Mouse (Mus musculus): ENCODE measurements around the gene C1qtnf6. TPM values are rescaled to one million over a fixed set of nuclear protein-coding genes. Genes with fewer than 3 reads are reported as not detected.

C1qtnf6 gene
- polyA plus RNA-seq, 1 experiment from 2014 or later, result 31.3 TPM

DNA sequence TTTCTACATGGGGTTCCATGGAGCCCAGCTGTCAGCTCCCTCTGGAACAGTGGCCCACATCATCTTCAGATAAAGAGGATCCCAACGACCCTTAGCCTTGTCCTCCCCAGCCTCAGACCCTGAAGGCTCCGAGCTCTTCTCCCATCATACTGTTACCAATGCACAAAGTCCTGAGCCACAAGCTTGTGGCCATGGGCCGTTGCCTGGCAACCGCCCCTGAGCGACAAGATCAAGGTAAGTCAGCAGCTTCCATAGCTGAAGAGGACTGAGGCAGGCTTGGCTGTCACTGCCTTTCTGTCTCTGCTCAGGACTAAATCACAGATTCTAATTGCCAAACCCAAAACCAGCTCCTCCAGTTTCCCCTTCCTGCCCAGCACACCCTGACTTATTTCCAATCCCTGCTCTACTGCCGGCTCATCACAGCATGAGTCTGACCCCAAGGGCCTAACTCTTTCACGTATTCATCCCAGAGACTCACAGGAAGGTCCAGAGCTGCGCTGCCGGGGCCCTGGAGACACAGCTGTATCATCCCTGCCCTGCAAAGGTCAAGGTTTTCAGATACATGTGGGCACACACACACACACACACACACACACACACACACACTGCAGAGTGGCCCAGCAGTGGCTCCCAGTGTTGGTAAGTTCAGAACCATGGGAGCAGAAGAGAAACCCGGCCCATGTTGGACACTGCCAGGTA lies 4.7 kb upstream of the C1qtnf6 start:
- peak overlapping the region; percentile 62 for H3K27ac ChIP-seq (ENCODE audit: low read length)
- H3K4me3 ChIP-seq (replicated peaks; ENCODE audit: low read length), result no peak overlapping the region
- H3K9me3 ChIP-seq (replicated peaks; ENCODE audit: control insufficient read depth, low read length), result no peaks in the 10 kb centered on the region
- ATAC-seq (ENCODE audit: insufficient read depth, low FRiP score), result no peak
- H3K36me3 ChIP-seq (ENCODE audit: control insufficient read depth, insufficient read depth, low read length), result no peaks in the 10 kb centered on the region
- no peak overlapping the region for H3K4me2 ChIP-seq (ENCODE audit: low read depth, low read length)
- 62% methylated on average over 10 of the region's 10 CpGs for WGBS
- peaks cover 19% of the 10 kb centered on the region for H3K4me1 ChIP-seq (ENCODE audit: control insufficient read depth, insufficient read depth, low read length)
- H3K9ac ChIP-seq (ENCODE audit: low read length), result 0 out of 2 replicates have a peak overlapping the region, but pooled peaks have one; percentile 18
- H3K27me3 ChIP-seq (ENCODE audit: control insufficient read depth, insufficient read depth, low read length), result 0 out of 2 replicates have a peak, but pooled peaks cover 5% of the 10 kb centered on the region

- H3K27me3 ChIP-seq (ENCODE audit: control insufficient read depth, insufficient read depth, low read length), result no peaks in the 10 kb centered on the region
- no peak overlapping the region for H3K4me2 ChIP-seq (ENCODE audit: low read depth, low read length)
- H3K27ac ChIP-seq (ENCODE audit: low read length), result peak overlapping the region; percentile 95
- H3K4me3 ChIP-seq (replicated peaks; ENCODE audit: low read length), result no peak overlapping the region
- no peaks in the 10 kb centered on the region for H3K9me3 ChIP-seq (replicated peaks; ENCODE audit: control insufficient read depth, low read length)
- H3K9ac ChIP-seq (ENCODE audit: low read length), result peak overlapping the region; percentile 39
- no peaks in the 10 kb centered on the region for H3K36me3 ChIP-seq (ENCODE audit: control insufficient read depth, insufficient read depth, low read length)
- WGBS, result 67% methylated on average over 10 of the region's 10 CpGs
- peaks cover 40% of the 10 kb centered on the region for H3K4me1 ChIP-seq (ENCODE audit: control insufficient read depth, insufficient read depth, low read length)
- no peak for ATAC-seq (ENCODE audit: insufficient read depth, low FRiP score)
Observed at GRCm38 (mm10) chr15:78533346-78533835, 2.2 kb upstream of the C1qtnf6 start.

GRCm38 (mm10) chr15:78532566-78533345 lies 1.5 kb upstream of the C1qtnf6 start:
- WGBS, result 55% methylated on average over 10 of the region's 10 CpGs
- ATAC-seq (ENCODE audit: insufficient read depth, low FRiP score), result peak; percentile 22
- peak overlapping the region; percentile 56 for H3K4me2 ChIP-seq (ENCODE audit: low read depth, low read length)
- peak overlapping the region; percentile 95 for H3K27ac ChIP-seq (ENCODE audit: low read length)
- H3K4me1 ChIP-seq (ENCODE audit: control insufficient read depth, insufficient read depth, low read length), result peaks cover 40% of the 10 kb centered on the region
- H3K9me3 ChIP-seq (replicated peaks; ENCODE audit: control insufficient read depth, low read length), result no peaks in the 10 kb centered on the region
- peak overlapping the region; percentile 55 for H3K9ac ChIP-seq (ENCODE audit: low read length)
- H3K27me3 ChIP-seq (ENCODE audit: control insufficient read depth, insufficient read depth, low read length), result no peaks in the 10 kb centered on the region
- H3K4me3 ChIP-seq (replicated peaks; ENCODE audit: low read length), result no peak overlapping the region
- H3K36me3 ChIP-seq (ENCODE audit: control insufficient read depth, insufficient read depth, low read length), result no peaks in the 10 kb centered on the region

DNA sequence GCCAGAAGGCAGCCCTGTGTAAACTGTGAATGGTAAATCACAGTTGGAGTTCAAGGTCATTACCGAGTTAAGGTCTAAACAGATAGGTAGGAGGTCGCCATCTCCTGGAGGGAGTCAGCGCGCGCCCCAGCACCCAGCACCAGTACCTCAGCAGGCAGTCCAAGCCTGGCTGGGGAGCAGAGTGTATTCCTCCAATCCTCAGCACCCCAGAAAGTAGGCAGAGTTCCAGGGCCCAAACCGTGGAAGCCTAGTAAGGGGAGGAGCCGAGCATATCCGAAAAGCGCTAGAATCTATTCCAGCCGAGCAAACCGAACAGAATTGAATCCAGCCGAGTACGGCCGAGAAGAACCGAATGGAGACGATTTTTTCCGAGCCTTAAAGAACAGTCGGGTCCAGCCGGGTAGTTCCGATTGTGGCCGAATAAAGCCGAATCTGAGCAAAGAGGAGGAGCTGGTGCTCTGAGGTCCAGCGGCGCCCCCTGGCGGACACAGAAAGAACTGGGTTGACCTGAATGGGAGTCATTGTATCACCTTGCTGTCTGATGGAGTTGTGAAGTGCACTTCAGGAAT lies 769 bp upstream of the C1qtnf6 start:
- peak overlapping the region; percentile 37 for H3K4me3 ChIP-seq (replicated peaks; ENCODE audit: low read length)
- H3K27me3 ChIP-seq (ENCODE audit: control insufficient read depth, insufficient read depth, low read length), result no peaks in the 10 kb centered on the region
- ATAC-seq (ENCODE audit: insufficient read depth, low FRiP score), result peak; percentile 84
- peak overlapping the region; percentile 67 for H3K9ac ChIP-seq (ENCODE audit: low read length)
- under 1% methylated on average over 25 of the region's 25 CpGs for WGBS
- H3K4me1 ChIP-seq (ENCODE audit: control insufficient read depth, insufficient read depth, low read length), result peaks cover 40% of the 10 kb centered on the region
- no peaks in the 10 kb centered on the region for H3K9me3 ChIP-seq (replicated peaks; ENCODE audit: control insufficient read depth, low read length)
- H3K4me2 ChIP-seq (ENCODE audit: low read depth, low read length), result peak overlapping the region; percentile 56
- H3K36me3 ChIP-seq (ENCODE audit: control insufficient read depth, insufficient read depth, low read length), result no peaks in the 10 kb centered on the region
- H3K27ac ChIP-seq (ENCODE audit: low read length), result peak overlapping the region; percentile 95

DNA sequence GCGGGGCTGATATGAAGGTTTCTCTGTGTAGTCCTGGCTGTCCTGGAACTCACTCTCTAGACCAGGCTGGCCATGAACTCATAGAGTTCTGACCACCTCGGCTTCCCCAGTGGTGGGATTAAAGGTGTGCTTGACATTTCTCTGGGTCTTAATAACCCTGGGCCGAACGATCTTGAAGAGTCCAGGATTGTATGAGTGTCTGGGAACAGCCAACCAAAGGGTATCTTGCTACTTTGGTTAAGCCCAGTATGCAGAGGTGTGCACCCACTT lies 170 bp upstream of the C1qtnf6 start:
- no peak for ATAC-seq (ENCODE audit: insufficient read depth, low FRiP score)
- H3K4me2 ChIP-seq (ENCODE audit: low read depth, low read length), result peak overlapping the region; percentile 56
- H3K27ac ChIP-seq (ENCODE audit: low read length), result peak overlapping the region; percentile 95
- no peaks in the 10 kb centered on the region for H3K9me3 ChIP-seq (replicated peaks; ENCODE audit: control insufficient read depth, low read length)
- no peaks in the 10 kb centered on the region for H3K36me3 ChIP-seq (ENCODE audit: control insufficient read depth, insufficient read depth, low read length)
- WGBS, result 56% methylated on average over 4 of the region's 4 CpGs
- peak overlapping the region; percentile 37 for H3K4me3 ChIP-seq (replicated peaks; ENCODE audit: low read length)
- H3K27me3 ChIP-seq (ENCODE audit: control insufficient read depth, insufficient read depth, low read length), result no peaks in the 10 kb centered on the region
- peaks cover 40% of the 10 kb centered on the region for H3K4me1 ChIP-seq (ENCODE audit: control insufficient read depth, insufficient read depth, low read length)
- H3K9ac ChIP-seq (ENCODE audit: low read length), result peak overlapping the region; percentile 67

DNA sequence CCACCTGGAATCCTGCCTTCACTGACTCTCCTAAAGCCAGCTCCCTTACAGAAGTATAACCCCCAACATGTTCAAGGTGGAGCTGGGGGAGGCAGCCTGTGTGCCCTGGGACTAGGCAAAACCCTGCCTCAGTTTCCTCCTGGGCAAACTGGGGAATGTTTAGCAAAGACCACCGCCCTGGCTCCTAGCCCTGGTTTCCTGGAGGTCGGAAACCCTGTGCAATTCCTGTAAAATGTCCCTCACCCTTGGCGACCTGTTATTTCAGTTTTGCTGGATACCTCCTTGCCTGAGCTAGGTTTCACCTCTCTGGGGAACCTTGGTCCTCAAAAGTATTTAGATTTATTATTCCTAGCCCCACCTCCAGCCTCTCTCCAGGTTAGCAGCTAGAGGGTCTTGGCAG lies 1.1 kb downstream of the C1qtnf6 start:
- Histone ChIP-seq H3K27me3 (ENCODE audit: control insufficient read depth, insufficient read depth, low read length) (no peaks in the 10 kb centered on the region), H3K36me3 (ENCODE audit: control insufficient read depth, insufficient read depth, low read length) (no peaks in the 10 kb centered on the region), H3K9me3 (replicated peaks; ENCODE audit: control insufficient read depth, low read length) (no peaks in the 10 kb centered on the region), H3K4me1 (ENCODE audit: control insufficient read depth, insufficient read depth, low read length) (peaks cover 40% of the 10 kb centered on the region), H3K9ac (ENCODE audit: low read length) (peak overlapping the region; percentile 67), H3K27ac (ENCODE audit: low read length) (peak overlapping the region; percentile 95), H3K4me3 (replicated peaks; ENCODE audit: low read length) (no peak overlapping the region), H3K4me2 (ENCODE audit: low read depth, low read length) (peak overlapping the region; percentile 69; the same call in 1 of the 2 replicates)
- ATAC-seq (ENCODE audit: insufficient read depth, low FRiP score), result no peak
- 71% methylated on average over 3 of the region's 3 CpGs for WGBS

DNA sequence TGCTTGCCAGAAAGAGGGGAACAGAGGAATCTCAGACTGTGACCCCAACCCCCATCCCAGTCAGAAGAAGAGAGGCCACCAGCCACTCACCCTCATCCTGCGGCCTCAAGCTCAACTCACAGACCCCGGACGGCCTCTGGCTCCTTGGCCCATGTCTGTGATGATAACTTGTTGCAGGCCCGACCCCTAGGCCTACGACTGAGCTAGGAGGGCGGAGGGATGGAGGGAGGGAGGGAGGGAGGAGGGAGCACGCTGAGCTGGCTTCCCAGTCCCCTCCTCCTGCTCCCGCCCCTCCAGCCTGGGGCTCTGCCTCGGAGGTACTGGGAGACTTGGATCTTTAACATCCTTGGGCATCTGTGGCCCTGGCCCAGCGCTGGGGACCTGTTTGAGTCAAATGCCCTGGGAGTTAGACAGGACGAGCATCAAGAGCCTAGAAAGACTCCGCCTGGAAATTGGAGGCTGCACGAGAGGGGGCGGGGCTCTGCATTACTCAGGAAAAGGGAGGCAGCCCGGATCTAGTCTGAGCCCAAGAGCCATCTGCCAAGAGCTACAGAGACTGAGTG lies 1.7 kb downstream of the C1qtnf6 start:
- Histone ChIP-seq H3K4me3 (replicated peaks; ENCODE audit: low read length) (peak overlapping the region; percentile 48), H3K27ac (ENCODE audit: low read length) (peak overlapping the region; percentile 86), H3K9ac (ENCODE audit: low read length) (peak overlapping the region; percentile 67), H3K36me3 (ENCODE audit: control insufficient read depth, insufficient read depth, low read length) (no peaks in the 10 kb centered on the region), H3K9me3 (replicated peaks; ENCODE audit: control insufficient read depth, low read length) (no peaks in the 10 kb centered on the region), H3K4me1 (ENCODE audit: control insufficient read depth, insufficient read depth, low read length) (peaks cover 40% of the 10 kb centered on the region), H3K4me2 (ENCODE audit: low read depth, low read length) (peak overlapping the region; percentile 69), H3K27me3 (ENCODE audit: control insufficient read depth, insufficient read depth, low read length) (no peaks in the 10 kb centered on the region)
- peak; percentile 71; the same call in 1 of the 2 replicates for ATAC-seq (ENCODE audit: insufficient read depth, low FRiP score)
- 2% methylated on average over 15 of the region's 15 CpGs for WGBS

DNA sequence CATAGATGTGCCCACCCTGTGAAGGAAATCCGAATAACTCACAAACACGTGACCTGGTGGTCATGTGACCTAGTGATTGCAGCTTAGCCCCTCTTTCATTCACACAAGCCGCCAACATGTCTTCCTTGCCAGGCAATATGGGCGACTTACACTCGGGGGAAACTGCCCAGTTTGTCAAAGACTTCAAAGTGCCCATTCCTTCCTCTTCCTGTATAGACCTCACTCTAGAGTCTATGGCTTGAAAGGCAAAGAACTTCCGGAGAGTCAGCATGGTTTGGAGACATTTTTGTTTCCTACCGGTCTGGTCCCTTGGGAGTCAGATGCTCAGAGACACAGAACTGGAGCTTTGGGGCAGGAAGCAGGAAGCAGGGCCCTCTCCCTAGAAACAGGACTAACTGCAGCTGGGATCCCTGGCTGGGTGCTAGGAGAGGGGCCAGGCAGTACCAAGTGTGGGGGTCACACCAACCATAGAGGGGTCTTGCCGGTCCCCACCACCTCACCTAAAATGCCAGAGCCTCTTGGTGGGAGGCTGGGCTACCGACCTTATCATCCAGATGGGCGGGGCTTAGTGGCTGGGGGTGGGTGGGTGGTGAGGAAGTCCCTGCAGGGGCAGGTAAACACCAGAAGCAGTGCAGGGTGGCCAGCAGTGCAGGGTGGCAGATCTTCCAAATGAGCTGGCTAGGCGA lies 2.3 kb downstream of the C1qtnf6 start:
- peak; percentile 4; the same call in 1 of the 2 replicates for ATAC-seq (ENCODE audit: insufficient read depth, low FRiP score)
- 30% methylated on average over 11 of the region's 11 CpGs for WGBS
- H3K4me1 ChIP-seq (ENCODE audit: control insufficient read depth, insufficient read depth, low read length), result peaks cover 40% of the 10 kb centered on the region

More for the DNA sequence above, 2.3 kb downstream of the C1qtnf6 start:
- H3K4me2 ChIP-seq (ENCODE audit: low read depth, low read length), result peak overlapping the region; percentile 69
- H3K9me3 ChIP-seq (replicated peaks; ENCODE audit: control insufficient read depth, low read length), result no peaks in the 10 kb centered on the region
- peak overlapping the region; percentile 48 for H3K4me3 ChIP-seq (replicated peaks; ENCODE audit: low read length)
- no peaks in the 10 kb centered on the region for H3K36me3 ChIP-seq (ENCODE audit: control insufficient read depth, insufficient read depth, low read length)
- no peaks in the 10 kb centered on the region for H3K27me3 ChIP-seq (ENCODE audit: control insufficient read depth, insufficient read depth, low read length)
- peak overlapping the region; percentile 67 for H3K9ac ChIP-seq (ENCODE audit: low read length)
- H3K27ac ChIP-seq (ENCODE audit: low read length), result peak overlapping the region; percentile 86
